Mouse (Mus musculus): ENCODE measurements around the gene Cyp2b19. TPM values are rescaled to one million over a fixed set of nuclear protein-coding genes. Genes with fewer than 3 reads are reported as not detected.
A peak's percentile ranks its signal among the peaks of the same experiment; 100 is the strongest.

Gene Cyp2b19
- polyA plus RNA-seq (2016; fragmentation: Nextera tagmentation; extraction: Ambion mirVana) = 0.06 and 0.09 TPM in 2 replicates

GRCm38 (mm10) chr7:26756842-26757241 is at the start of gene Cyp2b19:
Cyp2b19 (plus strand) TSS chr7:26757142.
- Histone ChIP-seq H3K27me3 (no peaks in the 10 kb centered on the region), H3K4me3 (replicated peaks) (no peak within 1 kb of the TSS), H3K9ac (no peak within 1 kb of the TSS), H3K9me3 (0 out of 2 replicates have a peak, but pooled peaks cover 2% of the 10 kb centered on the region), H3K4me2 (no peak within 1 kb of the TSS), H3K36me3 (replicated peaks) (no peaks in the 10 kb centered on the region), H3K27ac (no peak within 1 kb of the TSS), H3K4me1 (no peaks in the 10 kb centered on the region)
- ATAC-seq (ENCODE audit: low FRiP score) = no peak
- WGBS = 78% methylated on average over 2 of the region's 2 CpGs

GRCm38 (mm10) chr7:26711061-26711460 is 45.9 kb upstream of the Cyp2b19 start:
- Histone ChIP-seq H3K4me3 (replicated peaks) (no peak overlapping the region), H3K27ac (no peak overlapping the region), H3K4me1 (no peaks in the 10 kb centered on the region), H3K9me3 (0 out of 2 replicates have a peak, but pooled peaks cover 5% of the 10 kb centered on the region), H3K36me3 (replicated peaks) (no peaks in the 10 kb centered on the region), H3K27me3 (no peaks in the 10 kb centered on the region), H3K9ac (no peak overlapping the region), H3K4me2 (no peak overlapping the region)
- ATAC-seq (ENCODE audit: low FRiP score) = no peak
- 91% methylated on average over 11 of the region's 11 CpGs for WGBS

GRCm38 (mm10) chr7:26738940-26739339 is 18.0 kb upstream of the Cyp2b19 start:
- no peaks in the 10 kb centered on the region for H3K27me3 ChIP-seq
- no peaks in the 10 kb centered on the region for H3K4me1 ChIP-seq
- H3K9me3 ChIP-seq = no peaks in the 10 kb centered on the region
- ATAC-seq (ENCODE audit: low FRiP score) = no peak
- no peak overlapping the region for H3K27ac ChIP-seq
- no peaks in the 10 kb centered on the region for H3K36me3 ChIP-seq (replicated peaks)
- no peak overlapping the region for H3K4me3 ChIP-seq (replicated peaks)
- H3K4me2 ChIP-seq = no peak overlapping the region
- no peak overlapping the region for H3K9ac ChIP-seq

- H3K36me3 ChIP-seq (replicated peaks) = no peaks in the 10 kb centered on the region
- H3K27ac ChIP-seq = no peak overlapping the region
- ATAC-seq (ENCODE audit: low FRiP score) = no peak
- WGBS = 90% methylated on average over 4 of the region's 4 CpGs
- no peaks in the 10 kb centered on the region for H3K9me3 ChIP-seq
- no peaks in the 10 kb centered on the region for H3K4me1 ChIP-seq
- no peak overlapping the region for H3K4me3 ChIP-seq (replicated peaks)
- H3K27me3 ChIP-seq = no peaks in the 10 kb centered on the region
- H3K9ac ChIP-seq = no peak overlapping the region
- H3K4me2 ChIP-seq = no peak overlapping the region
Observed at GRCm38 (mm10) chr7:26743948-26744347, 13.0 kb upstream of the Cyp2b19 start.

DNA sequence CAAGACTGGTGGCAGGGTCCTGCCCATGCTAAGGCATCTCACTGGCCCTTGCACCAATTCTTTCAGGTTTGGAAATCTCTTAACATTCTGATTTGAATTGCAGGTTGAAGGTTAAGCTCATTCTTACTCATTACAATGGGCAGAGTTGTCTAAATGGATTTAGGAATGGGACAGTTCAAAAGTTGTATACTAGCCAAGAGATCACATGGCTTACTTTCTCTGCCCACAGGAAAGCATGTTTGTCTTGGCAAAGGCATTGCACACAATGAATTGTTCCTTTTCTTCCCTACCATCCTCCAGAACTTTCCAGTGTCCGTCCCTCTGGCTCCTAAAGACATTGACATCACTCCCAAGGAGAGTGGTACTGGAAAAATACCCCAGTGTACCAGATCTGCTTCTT is 11.5 kb upstream of the Cyp2b19 start:
- H3K36me3 ChIP-seq (replicated peaks) = no peaks in the 10 kb centered on the region
- H3K27me3 ChIP-seq = no peaks in the 10 kb centered on the region
- 61% methylated on average over 1 of the region's 1 CpGs for WGBS
- no peaks in the 10 kb centered on the region for H3K9me3 ChIP-seq
- H3K4me2 ChIP-seq = no peak overlapping the region
- no peak for ATAC-seq (ENCODE audit: low FRiP score)
- H3K27ac ChIP-seq = no peak overlapping the region
- H3K4me3 ChIP-seq (replicated peaks) = no peak overlapping the region
- H3K9ac ChIP-seq = no peak overlapping the region
- no peaks in the 10 kb centered on the region for H3K4me1 ChIP-seq

DNA sequence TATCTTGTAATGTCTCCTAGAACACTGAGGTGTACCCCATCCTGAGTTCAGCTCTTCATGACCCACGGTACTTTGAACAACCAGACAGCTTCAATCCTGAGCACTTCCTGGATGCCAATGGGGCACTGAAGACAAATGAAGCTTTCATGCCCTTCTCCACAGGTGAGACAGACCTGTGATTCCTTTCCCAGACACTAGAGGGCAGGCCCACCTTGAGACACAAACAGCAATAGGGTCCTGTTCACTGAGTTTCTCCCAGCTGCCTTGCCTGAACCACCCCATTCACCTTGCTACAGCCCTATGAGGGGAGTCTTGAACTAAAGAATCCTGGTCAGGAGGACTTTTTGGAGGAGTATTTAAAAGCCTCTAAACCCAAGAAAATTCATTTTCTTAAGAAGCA is 10.1 kb downstream of the Cyp2b19 start:
- WGBS = 66% methylated on average over 1 of the region's 1 CpGs
- H3K27me3 ChIP-seq = no peaks in the 10 kb centered on the region
- no peaks in the 10 kb centered on the region for H3K36me3 ChIP-seq (replicated peaks)
- no peak overlapping the region for H3K9ac ChIP-seq
- H3K4me3 ChIP-seq (replicated peaks) = no peak overlapping the region
- no peaks in the 10 kb centered on the region for H3K9me3 ChIP-seq
- no peaks in the 10 kb centered on the region for H3K4me1 ChIP-seq
- no peak for ATAC-seq (ENCODE audit: low FRiP score)
- H3K4me2 ChIP-seq = no peak overlapping the region
- H3K27ac ChIP-seq = no peak overlapping the region

GRCm38 (mm10) chr7:26769881-26770470 is 13.0 kb downstream of the Cyp2b19 start:
- Histone ChIP-seq H3K27ac (no peak overlapping the region), H3K9ac (no peak overlapping the region), H3K4me3 (replicated peaks) (no peak overlapping the region), H3K4me1 (no peaks in the 10 kb centered on the region), H3K9me3 (no peaks in the 10 kb centered on the region), H3K4me2 (no peak overlapping the region), H3K36me3 (replicated peaks) (no peaks in the 10 kb centered on the region), H3K27me3 (no peaks in the 10 kb centered on the region)
- WGBS = 87% methylated on average over 9 of the region's 9 CpGs
- no peak for ATAC-seq (ENCODE audit: low FRiP score)

DNA sequence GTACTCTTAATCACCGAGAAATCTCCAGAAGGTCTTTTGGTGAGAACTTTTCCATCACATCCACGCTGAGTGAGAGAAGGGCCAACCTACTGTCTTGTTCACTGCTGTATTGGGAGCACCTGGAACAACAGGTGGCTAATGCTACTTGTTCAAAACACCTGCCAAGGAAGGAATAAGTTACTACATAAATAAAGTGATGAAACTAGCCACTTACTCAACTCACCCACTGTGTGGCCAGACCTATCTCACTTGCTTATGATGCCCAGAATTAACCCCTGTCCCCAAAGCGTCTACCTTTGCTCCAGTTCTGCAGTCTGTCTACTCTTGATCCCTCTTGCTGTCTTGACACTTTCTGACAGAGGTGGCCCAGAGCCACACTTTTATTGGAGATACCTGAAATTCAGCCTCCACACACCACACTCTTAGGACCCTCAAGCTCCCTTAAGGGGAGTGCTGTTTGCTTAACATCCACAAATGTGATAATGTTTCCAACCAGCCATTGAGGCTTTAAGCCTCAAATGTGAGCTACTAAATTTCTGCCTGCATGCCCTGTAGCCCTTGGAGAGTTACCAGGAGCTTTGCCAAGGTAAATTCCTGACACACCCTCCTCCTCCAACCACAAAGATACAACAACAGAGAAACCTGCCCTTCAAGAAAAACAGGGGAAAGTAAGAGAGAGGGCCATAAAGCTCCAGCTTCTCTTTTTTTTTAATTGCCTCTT is 16.1 kb downstream of the Cyp2b19 start:
- Histone ChIP-seq H3K4me1 (no peaks in the 10 kb centered on the region), H3K27me3 (no peaks in the 10 kb centered on the region), H3K27ac (no peak overlapping the region), H3K9me3 (no peaks in the 10 kb centered on the region), H3K36me3 (replicated peaks) (no peaks in the 10 kb centered on the region), H3K4me2 (no peak overlapping the region), H3K4me3 (replicated peaks) (no peak overlapping the region), H3K9ac (no peak overlapping the region)
- no peak for ATAC-seq (ENCODE audit: low FRiP score)
- 85% methylated on average over 3 of the region's 3 CpGs for WGBS

- ATAC-seq (ENCODE audit: low FRiP score) = no peak
- Histone ChIP-seq H3K9me3 (no peaks in the 10 kb centered on the region), H3K4me3 (replicated peaks) (no peak overlapping the region), H3K27ac (no peak overlapping the region), H3K36me3 (replicated peaks) (no peaks in the 10 kb centered on the region), H3K4me2 (no peak overlapping the region), H3K9ac (no peak overlapping the region), H3K4me1 (peaks cover 4% of the 10 kb centered on the region; the same call in 1 of the 2 replicates), H3K27me3 (no peaks in the 10 kb centered on the region)
- 18% methylated on average over 5 of the region's 6 CpGs for WGBS
Observed at GRCm38 (mm10) chr7:26775866-26776265, 18.9 kb downstream of the Cyp2b19 start.

DNA sequence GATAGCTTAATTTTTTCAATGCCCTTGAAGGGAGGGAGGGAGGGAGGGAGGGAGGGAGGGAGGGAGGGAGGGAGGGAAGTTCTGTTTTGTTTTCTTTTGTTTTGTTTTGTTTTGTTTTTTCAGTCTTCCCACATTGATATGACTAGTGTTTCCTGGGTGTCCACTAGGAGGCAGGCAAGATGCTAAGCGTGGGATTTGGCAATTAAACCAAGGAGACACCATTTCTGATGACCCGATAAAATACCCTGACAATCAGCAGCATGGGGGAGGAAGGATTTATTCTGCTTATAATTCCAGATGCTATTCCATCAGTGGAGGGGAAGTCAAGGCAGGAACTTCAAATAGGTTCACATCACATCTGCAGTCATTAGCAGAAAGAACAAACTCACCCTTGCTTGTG is 20.9 kb downstream of the Cyp2b19 start:
- Histone ChIP-seq H3K27ac (no peak overlapping the region), H3K4me1 (peaks cover 7% of the 10 kb centered on the region; the same call in 1 of the 2 replicates), H3K9me3 (no peaks in the 10 kb centered on the region), H3K9ac (no peak overlapping the region), H3K4me2 (no peak overlapping the region), H3K36me3 (replicated peaks) (no peaks in the 10 kb centered on the region), H3K27me3 (no peaks in the 10 kb centered on the region), H3K4me3 (replicated peaks) (no peak overlapping the region)
- WGBS = 39% methylated on average over 2 of the region's 2 CpGs
- ATAC-seq (ENCODE audit: low FRiP score) = no peak

GRCm38 (mm10) chr7:26778474-26778873 is 21.5 kb downstream of the Cyp2b19 start:
- Histone ChIP-seq H3K36me3 (replicated peaks) (no peaks in the 10 kb centered on the region), H3K9me3 (no peaks in the 10 kb centered on the region), H3K9ac (no peak overlapping the region), H3K4me2 (no peak overlapping the region), H3K27me3 (no peaks in the 10 kb centered on the region), H3K4me3 (replicated peaks) (no peak overlapping the region), H3K4me1 (peaks cover 7% of the 10 kb centered on the region; the same call in 1 of the 2 replicates), H3K27ac (no peak overlapping the region)
- 34% methylated on average over 6 of the region's 6 CpGs for WGBS
- ATAC-seq (ENCODE audit: low FRiP score) = no peak

GRCm38 (mm10) chr7:26779799-26780416 is 23.0 kb downstream of the Cyp2b19 start:
- Histone ChIP-seq H3K36me3 (replicated peaks) (no peaks in the 10 kb centered on the region), H3K27ac (no peak overlapping the region), H3K27me3 (no peaks in the 10 kb centered on the region), H3K4me3 (replicated peaks) (no peak overlapping the region), H3K9me3 (no peaks in the 10 kb centered on the region), H3K4me2 (peak overlapping the region; percentile 32; the same call in 1 of the 2 replicates), H3K4me1 (peaks cover 7% of the 10 kb centered on the region; the same call in 1 of the 2 replicates), H3K9ac (no peak overlapping the region)
- 79% methylated on average over 5 of the region's 5 CpGs for WGBS
- peak; percentile 77; the same call in 1 of the 2 replicates for ATAC-seq (ENCODE audit: low FRiP score)

Data from forebrain, embryonic 12.5 days (tissue).